Mouse (Mus musculus) stomach, embryonic 14.5 days (tissue): ENCODE data around the gene Fam228b. TPM values are rescaled to one million over a fixed set of nuclear protein-coding genes. Genes with fewer than 3 reads are reported as not detected.
"Not testable (repeated sequence)": the region's sequence is repeated elsewhere in the genome, so short reads cannot be mapped to it uniquely, and the experiment has no call there.

Experiments used
- ATAC-seq: fragments of 200-750 bp; cut with Nextera tagmentation; 2 replicates; pipeline ENCODE4 v1.8.0; 2017; ENCODE audit warnings: low read depth, moderate TSS enrichment; ENCODE audit not compliant: insufficient number of reproducible peaks, insufficient read depth, low FRiP score
- H3K27ac ChIP-seq: fragments of 300-500 bp; sonication (generic); 2 replicates; pipeline ENCODE4 v1.5.1; 2014; ENCODE audit warnings: mild to moderate bottlenecking, low read length, moderate library complexity, mixed read lengths
- H3K27me3 ChIP-seq: fragments of 300-500 bp; sonication (generic); 2 replicates; pipeline ENCODE4 v1.6.1; 2014; ENCODE audit warnings: low read length, control low read depth, mixed read lengths; ENCODE audit not compliant: control insufficient read depth, insufficient read depth
- H3K36me3 ChIP-seq: fragments of 300-500 bp; sonication (generic); 2 replicates; pipeline ENCODE4 v1.6.1; 2014; ENCODE audit warnings: mild to moderate bottlenecking, control low read depth, low read length, moderate library complexity, mixed read lengths; ENCODE audit not compliant: control insufficient read depth, insufficient read depth
- H3K4me1 ChIP-seq: fragments of 300-500 bp; sonication (generic); 2 replicates; pipeline ENCODE4 v1.6.1; 2014; ENCODE audit warnings: low read length, control low read depth, mixed read lengths; ENCODE audit not compliant: control insufficient read depth, insufficient read depth
- H3K4me2 ChIP-seq: fragments of 300-500 bp; sonication (generic); replicated peaks from 2 replicates; pipeline ENCODE4 v1.6.1; 2014; ENCODE audit warnings: low read depth, low read length, control low read depth
- H3K4me3 ChIP-seq: fragments of 300-500 bp; sonication (generic); 2 replicates; pipeline ENCODE4 v1.5.1; 2014; ENCODE audit warnings: low read depth, low read length, control low read depth
- H3K9ac ChIP-seq: fragments of 300-500 bp; sonication (generic); replicated peaks from 2 replicates; pipeline ENCODE4 v1.6.1; 2014; ENCODE audit warnings: low read depth, mild to moderate bottlenecking, control low read depth, low read length, moderate library complexity, mixed read lengths
- H3K9me3 ChIP-seq: fragments of 300-500 bp; sonication (generic); 2 replicates; pipeline ENCODE4 v1.6.1; 2016; ENCODE audit warnings: low read depth, low read length, control low read depth; ENCODE audit not compliant: control insufficient read depth
- WGBS: fragments of 180-500 bp; shearing (Covaris S2); extraction: QIAGEN DNeasy Blood & Tissue Kit; methylation state at CpG from one replicate; pipeline ENCODE4 v1.1.7; 2014; 5-methylcytosine and 5-hydroxymethylcytosine counted together
- polyA plus RNA-seq: library from polyadenylated mRNA; unstranded; fragments of >200 nt; fragmentation: Nextera tagmentation; extraction: Ambion mirVana; gene quantifications from 2 replicates; pipeline ENCODE4 v1.2.1, GENCODE M21; 2014

Gene Fam228b
- polyA plus RNA-seq, 1 experiment from 2014 or later, result 4.1 TPM

- Histone ChIP-seq H3K9me3 (no peaks in the 10 kb centered on the region), H3K36me3 (peaks cover 27% of the 10 kb centered on the region)
- 90% methylated on average over 7 of the region's 7 CpGs for WGBS
These were observed 59.1 kb downstream of the Fam228b start for GRCm38 (mm10) chr12:4709926-4710325.

DNA sequence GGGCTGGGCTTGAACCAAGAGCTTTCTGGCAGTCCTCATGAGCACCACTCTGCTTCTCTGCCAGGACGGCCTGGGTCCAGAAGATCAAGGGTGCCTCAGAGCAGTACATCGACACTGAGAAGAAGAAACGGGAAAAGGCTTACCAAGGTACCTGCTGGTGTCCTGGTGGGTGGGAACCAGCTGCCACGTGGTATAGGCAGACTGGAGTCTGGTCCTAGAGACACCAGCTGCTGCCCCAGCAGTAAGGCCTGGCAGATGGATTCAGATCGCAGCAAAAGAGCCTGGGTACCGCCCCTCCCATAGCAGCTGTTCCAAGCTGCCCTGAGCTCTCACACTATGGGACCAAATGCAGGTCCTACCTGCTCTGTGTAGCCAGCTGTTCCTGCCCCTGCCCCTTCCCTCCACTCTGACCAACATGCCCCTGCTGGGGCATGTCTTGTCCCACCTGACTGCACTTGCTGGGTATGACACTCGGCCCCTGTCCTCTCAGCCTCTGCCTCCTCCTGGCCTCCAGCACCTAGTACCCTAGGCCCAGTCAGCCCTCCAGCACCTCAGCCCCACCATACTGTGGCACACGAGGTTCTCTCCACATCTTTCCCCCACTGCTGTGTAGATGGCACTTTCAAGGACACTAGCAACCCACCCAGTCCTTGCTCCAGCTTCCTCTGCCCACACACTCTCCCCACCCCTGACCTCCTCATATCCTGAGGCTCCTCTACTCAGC, 60.0 kb downstream of the Fam228b start:
- Histone ChIP-seq H3K4me1 (no peaks in the 10 kb centered on the region), H3K36me3 (peaks cover 24% of the 10 kb centered on the region), H3K9me3 (no peaks in the 10 kb centered on the region), H3K27me3 (no peaks in the 10 kb centered on the region), H3K27ac (no peak overlapping the region), H3K4me3 (no peak overlapping the region), H3K9ac (no peak overlapping the region), H3K4me2 (no peak overlapping the region)
- 79% methylated on average over 8 of the region's 8 CpGs for WGBS
- peak; percentile 14; the same call in 1 of the 2 replicates for ATAC-seq

More at GRCm38 (mm10) chr12:4709926-4710325, 59.1 kb downstream of the Fam228b start:
- Histone ChIP-seq H3K27ac (no peak overlapping the region), H3K4me2 (no peak overlapping the region), H3K4me3 (no peak overlapping the region), H3K9ac (no peak overlapping the region), H3K27me3 (no peaks in the 10 kb centered on the region), H3K4me1 (no peaks in the 10 kb centered on the region)
- ATAC-seq, result no peak

GRCm38 (mm10) chr12:4708296-4708695, 60.8 kb downstream of the Fam228b start:
- Histone ChIP-seq H3K9ac (no peak overlapping the region), H3K4me2 (no peak overlapping the region), H3K4me3 (no peak overlapping the region), H3K4me1 (no peaks in the 10 kb centered on the region), H3K27ac (no peak overlapping the region), H3K36me3 (peaks cover 23% of the 10 kb centered on the region), H3K27me3 (no peaks in the 10 kb centered on the region), H3K9me3 (no peaks in the 10 kb centered on the region)
- ATAC-seq, result no peak
- 85% methylated on average over 4 of the region's 4 CpGs for WGBS

GRCm38 (mm10) chr12:4707488-4708017, 61.5 kb downstream of the Fam228b start:
- WGBS, result 91% methylated on average over 14 of the region's 14 CpGs
- Histone ChIP-seq H3K4me3 (no peak overlapping the region), H3K27me3 (no peaks in the 10 kb centered on the region), H3K36me3 (peaks cover 17% of the 10 kb centered on the region), H3K4me1 (no peaks in the 10 kb centered on the region), H3K9ac (no peak overlapping the region), H3K27ac (no peak overlapping the region), H3K4me2 (no peak overlapping the region), H3K9me3 (no peaks in the 10 kb centered on the region)
- no peak for ATAC-seq

GRCm38 (mm10) chr12:4706901-4707300, 62.2 kb downstream of the Fam228b start:
- 86% methylated on average over 10 of the region's 10 CpGs for WGBS
- ATAC-seq, result no peak
- no peak overlapping the region for H3K4me2 ChIP-seq
- H3K9me3 ChIP-seq, result no peaks in the 10 kb centered on the region
- H3K4me1 ChIP-seq, result no peaks in the 10 kb centered on the region
- H3K36me3 ChIP-seq, result peaks cover 10% of the 10 kb centered on the region
- H3K27me3 ChIP-seq, result no peaks in the 10 kb centered on the region
- no peak overlapping the region for H3K4me3 ChIP-seq
- H3K9ac ChIP-seq, result no peak overlapping the region
- no peak overlapping the region for H3K27ac ChIP-seq

DNA sequence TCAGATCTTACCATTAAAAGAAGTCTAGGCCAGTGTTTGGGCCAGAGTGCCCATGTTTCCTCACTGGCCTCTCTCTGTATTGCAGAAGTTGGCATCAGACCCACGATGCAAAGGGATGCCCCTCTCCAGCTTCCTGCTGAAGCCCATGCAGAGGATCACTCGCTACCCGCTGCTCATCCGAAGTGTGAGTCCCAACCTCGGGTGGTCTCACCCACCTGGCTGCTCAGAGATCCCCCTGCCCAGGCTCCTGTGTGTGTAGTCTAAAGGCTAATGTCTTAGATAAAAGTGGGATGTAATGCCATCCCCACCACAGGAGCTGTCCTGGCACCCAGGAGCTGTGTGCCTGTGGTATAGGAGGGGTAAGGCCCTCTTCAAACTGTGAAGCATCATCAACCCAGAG, 62.9 kb downstream of the Fam228b start:
- no peak overlapping the region for H3K4me2 ChIP-seq
- H3K9ac ChIP-seq, result no peak overlapping the region
- ATAC-seq, result no peak
- H3K9me3 ChIP-seq, result no peaks in the 10 kb centered on the region
- no peak overlapping the region for H3K27ac ChIP-seq
- no peaks in the 10 kb centered on the region for H3K27me3 ChIP-seq
- 88% methylated on average over 5 of the region's 5 CpGs for WGBS
- no peak overlapping the region for H3K4me3 ChIP-seq
- H3K4me1 ChIP-seq, result no peaks in the 10 kb centered on the region
- peaks cover 13% of the 10 kb centered on the region for H3K36me3 ChIP-seq

DNA sequence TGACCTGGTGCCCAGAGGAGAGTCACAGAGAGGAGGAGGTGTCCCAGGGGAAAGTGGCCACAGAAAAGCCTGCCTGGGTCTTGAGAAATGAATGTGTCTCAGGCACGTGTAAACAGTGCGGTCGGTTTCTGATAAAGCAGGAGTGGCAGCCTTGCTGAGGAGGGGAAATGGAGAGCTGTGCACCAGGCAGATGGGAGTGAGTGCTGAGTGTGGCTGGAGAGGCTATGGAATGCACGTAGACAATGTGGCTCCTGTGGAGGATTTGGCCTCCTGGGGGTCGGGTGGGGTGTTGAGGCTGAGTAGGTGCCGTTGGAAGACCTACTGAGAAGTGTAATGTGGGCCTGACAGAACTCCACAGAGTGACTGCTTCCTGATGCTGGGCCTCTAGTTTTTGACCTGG, 63.4 kb downstream of the Fam228b start:
- not testable (repeated sequence) for H3K27ac ChIP-seq, ATAC-seq, H3K9me3 ChIP-seq, H3K27me3 ChIP-seq, H3K9ac ChIP-seq, H3K4me3 ChIP-seq, H3K4me2 ChIP-seq, H3K4me1 ChIP-seq
- 24% methylated on average over 6 of the region's 6 CpGs for WGBS
- H3K36me3 ChIP-seq, result peaks cover 13% of the 10 kb centered on the region

DNA sequence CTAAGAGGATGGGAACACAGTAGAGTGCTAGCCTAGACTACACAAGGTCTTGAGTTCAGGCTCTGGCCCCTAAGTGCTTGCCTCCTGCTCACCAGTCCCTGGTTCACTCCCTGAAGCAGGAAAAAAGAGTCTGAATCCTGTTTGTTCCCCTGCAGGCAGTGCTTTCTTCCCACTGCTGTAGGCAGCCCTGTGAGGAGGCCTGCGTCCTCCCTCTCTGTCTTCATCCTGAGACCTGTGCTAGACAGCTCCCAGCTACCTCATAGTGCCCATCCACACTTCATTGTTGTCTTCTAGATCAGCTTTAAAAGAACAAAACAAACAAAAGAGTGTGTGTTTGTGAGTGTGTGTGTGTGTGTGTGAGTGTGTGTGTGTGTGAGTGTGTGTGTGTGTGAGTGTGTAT, 74.5 kb downstream of the Fam228b start:
- no peak for ATAC-seq
- H3K36me3 ChIP-seq, result no peaks in the 10 kb centered on the region; the same call in 1 of the 2 replicates
- WGBS, result 96% methylated on average over 1 of the region's 1 CpGs
- no peak overlapping the region for H3K9ac ChIP-seq
- H3K9me3 ChIP-seq, result no peaks in the 10 kb centered on the region
- no peaks in the 10 kb centered on the region for H3K4me1 ChIP-seq
- no peak overlapping the region for H3K4me2 ChIP-seq
- H3K4me3 ChIP-seq, result no peak overlapping the region
- no peak overlapping the region for H3K27ac ChIP-seq
- no peaks in the 10 kb centered on the region for H3K27me3 ChIP-seq

- no peaks in the 10 kb centered on the region for H3K27me3 ChIP-seq
- H3K4me1 ChIP-seq, result no peaks in the 10 kb centered on the region
- H3K36me3 ChIP-seq, result no peaks in the 10 kb centered on the region
- H3K9ac ChIP-seq, result no peak overlapping the region
- no peak overlapping the region for H3K4me2 ChIP-seq
- H3K27ac ChIP-seq, result no peak overlapping the region
- ATAC-seq, result no peak
- H3K4me3 ChIP-seq, result no peak overlapping the region
- H3K9me3 ChIP-seq, result no peaks in the 10 kb centered on the region
- 91% methylated on average over 3 of the region's 3 CpGs for WGBS
These were observed 77.9 kb downstream of the Fam228b start for GRCm38 (mm10) chr12:4691193-4691592.
